Mouse (Mus musculus) liver, embryonic 13.5 days (tissue): Measurements from ENCODE around the gene Atg9b. TPM values are rescaled to one million over a fixed set of nuclear protein-coding genes. Genes with fewer than 3 reads are reported as not detected.
A peak's percentile ranks its signal among the peaks of the same experiment; 100 is the strongest.

ENCODE experiments used
- ATAC-seq: fragments of 200-750 bp; cut with Nextera tagmentation; 2 replicates; pipeline ENCODE4 v1.8.0; 2017; ENCODE audit warnings: low read depth, mild to moderate bottlenecking, moderate number of reproducible peaks, moderate library complexity
- DNase-seq: peaks from one replicate; pipeline ENCODE4 v3.0.0; 2022
- H3K27ac ChIP-seq: fragments of 300-500 bp; sonication (generic); 2 replicates; pipeline ENCODE4 v1.5.1; 2015; ENCODE audit warnings: moderate library complexity, mild to moderate bottlenecking, inconsistent platforms
- H3K27me3 ChIP-seq: fragments of 300-500 bp; sonication (generic); 2 replicates; pipeline ENCODE4 v1.6.1; 2015; ENCODE audit warnings: mild to moderate bottlenecking, inconsistent platforms
- H3K36me3 ChIP-seq: fragments of 300-500 bp; sonication (generic); 2 replicates; pipeline ENCODE4 v1.6.1; 2015; ENCODE audit warnings: mild to moderate bottlenecking, inconsistent platforms
- H3K4me1 ChIP-seq: fragments of 300-500 bp; sonication (generic); replicated peaks from 2 replicates; pipeline ENCODE4 v1.6.1; 2015; ENCODE audit warnings: inconsistent platforms
- H3K4me2 ChIP-seq: fragments of 300-500 bp; sonication (generic); 2 replicates; pipeline ENCODE4 v1.6.1; 2015; ENCODE audit warnings: inconsistent platforms, mild to moderate bottlenecking, moderate library complexity
- H3K4me3 ChIP-seq: fragments of 300-500 bp; sonication (generic); replicated peaks from 2 replicates; pipeline ENCODE4 v1.5.1; 2015; ENCODE audit warnings: mild to moderate bottlenecking, inconsistent platforms
- H3K9ac ChIP-seq: fragments of 300-500 bp; sonication (generic); 2 replicates; pipeline ENCODE4 v1.6.1; 2015; ENCODE audit warnings: mild to moderate bottlenecking, inconsistent platforms
- H3K9me3 ChIP-seq: fragments of 300-500 bp; sonication (generic); replicated peaks from 2 replicates; pipeline ENCODE4 v1.6.1; 2016; ENCODE audit warnings: inconsistent platforms
- WGBS: fragments of 180-500 bp; shearing (Covaris S2); methylation state at CpG from one replicate; pipeline ENCODE4 v1.1.7; 2015; ENCODE audit not compliant: insufficient replicate concordance; 5-methylcytosine and 5-hydroxymethylcytosine counted together
- polyA plus RNA-seq: library from polyadenylated mRNA; unstranded; fragments of >200 nt; fragmentation: Nextera tagmentation; extraction: Ambion mirVana; gene quantifications from 2 replicates; pipeline ENCODE4 v1.2.1, GENCODE M21; 2015

The Atg9b gene
- polyA plus RNA-seq, result 0.56 and 0.60 TPM in 2 replicates

- no peak within 1 kb of the TSS for H3K9ac ChIP-seq
- DNase-seq, result no peak
- H3K27ac ChIP-seq, result no peak within 1 kb of the TSS
- no peak for ATAC-seq
- H3K4me2 ChIP-seq, result peak within 1 kb of the TSS; percentile 74; the same call in 1 of the 2 replicates
- no peaks in the 10 kb centered on the region for H3K9me3 ChIP-seq
- H3K4me3 ChIP-seq, result no peak within 1 kb of the TSS
- H3K4me1 ChIP-seq, result peaks cover 52% of the 10 kb centered on the region
- peaks cover 29% of the 10 kb centered on the region for H3K27me3 ChIP-seq
- WGBS, result 78% methylated on average over 7 of the region's 7 CpGs
- H3K36me3 ChIP-seq, result peaks cover 3% of the 10 kb centered on the region; the same call in 1 of the 2 replicates
These were observed at the start of gene Atg9b for GRCm38 (mm10) chr5:24391864-24392263. Gene Atg9b (minus strand): TSS chr5:24392143.

GRCm38 (mm10) chr5:24441187-24441586 lies 49.2 kb upstream of the Atg9b start:
- no peak overlapping the region for H3K4me3 ChIP-seq
- WGBS, result 92% methylated on average over 8 of the region's 8 CpGs
- no peak overlapping the region for H3K27ac ChIP-seq
- H3K27me3 ChIP-seq, result no peaks in the 10 kb centered on the region
- H3K36me3 ChIP-seq, result peaks cover 57% of the 10 kb centered on the region
- H3K9ac ChIP-seq, result no peak overlapping the region
- peaks cover 23% of the 10 kb centered on the region for H3K4me1 ChIP-seq
- no peaks in the 10 kb centered on the region for H3K9me3 ChIP-seq
- no peak for ATAC-seq
- no peak for DNase-seq
- H3K4me2 ChIP-seq, result no peak overlapping the region

GRCm38 (mm10) chr5:24433993-24434392 lies 42.0 kb upstream of the Atg9b start:
- Histone ChIP-seq H3K36me3 (peaks cover 80% of the 10 kb centered on the region), H3K4me2 (no peak overlapping the region), H3K27me3 (no peaks in the 10 kb centered on the region), H3K9ac (no peak overlapping the region), H3K4me3 (no peak overlapping the region), H3K27ac (no peak overlapping the region), H3K9me3 (no peaks in the 10 kb centered on the region), H3K4me1 (peaks cover 6% of the 10 kb centered on the region; the same call in 1 of the 2 replicates)
- no peak for DNase-seq
- no peak for ATAC-seq
- WGBS, result 73% methylated on average over 8 of the region's 8 CpGs

- no peaks in the 10 kb centered on the region for H3K9me3 ChIP-seq
- WGBS, result 25% methylated on average over 9 of the region's 9 CpGs
- H3K4me2 ChIP-seq, result peak overlapping the region; percentile 94
- H3K4me3 ChIP-seq, result peak overlapping the region; percentile 36
- ATAC-seq, result no peak
- H3K36me3 ChIP-seq, result peaks cover 44% of the 10 kb centered on the region
- 0 out of 2 replicates have a peak overlapping the region, but pooled peaks have one; percentile 39 for H3K27ac ChIP-seq
- no peaks in the 10 kb centered on the region for H3K27me3 ChIP-seq
- DNase-seq, result no peak
- H3K9ac ChIP-seq, result no peak overlapping the region
- peaks cover 53% of the 10 kb centered on the region for H3K4me1 ChIP-seq
These were observed 36.7 kb upstream of the Atg9b start for GRCm38 (mm10) chr5:24428596-24428995.

- H3K36me3 ChIP-seq, result peaks cover 39% of the 10 kb centered on the region
- H3K4me3 ChIP-seq, result peak overlapping the region; percentile 36
- no peak overlapping the region for H3K9ac ChIP-seq
- WGBS, result 9% methylated on average over 15 of the region's 15 CpGs
- H3K9me3 ChIP-seq, result no peaks in the 10 kb centered on the region
- ATAC-seq (no peak), DNase-seq (no peak)
- no peaks in the 10 kb centered on the region for H3K27me3 ChIP-seq
- peak overlapping the region; percentile 94 for H3K4me2 ChIP-seq
- H3K27ac ChIP-seq, result peak overlapping the region; percentile 39; the same call in 1 of the 2 replicates
- peaks cover 54% of the 10 kb centered on the region for H3K4me1 ChIP-seq
These were observed 36.0 kb upstream of the Atg9b start for GRCm38 (mm10) chr5:24427981-24428402.

- peak overlapping the region; percentile 22; the same call in 1 of the 2 replicates for H3K9ac ChIP-seq
- H3K36me3 ChIP-seq, result peaks cover 31% of the 10 kb centered on the region
- peaks cover 62% of the 10 kb centered on the region for H3K4me1 ChIP-seq
- no peak overlapping the region for H3K4me3 ChIP-seq
- H3K9me3 ChIP-seq, result no peaks in the 10 kb centered on the region
- ATAC-seq, result no peak
- H3K27ac ChIP-seq, result no peak overlapping the region
- peak overlapping the region; percentile 94 for H3K4me2 ChIP-seq
- 33% methylated on average over 12 of the region's 12 CpGs for WGBS
- no peaks in the 10 kb centered on the region for H3K27me3 ChIP-seq
- no peak for DNase-seq
These were observed 35.3 kb upstream of the Atg9b start for GRCm38 (mm10) chr5:24427285-24427633.

- peaks cover 26% of the 10 kb centered on the region for H3K36me3 ChIP-seq
- WGBS, result 8% methylated on average over 9 of the region's 9 CpGs
- DNase-seq (peak; percentile 18), ATAC-seq (no peak)
- peaks cover 62% of the 10 kb centered on the region for H3K4me1 ChIP-seq
- H3K4me3 ChIP-seq, result peak overlapping the region; percentile 69
- no peaks in the 10 kb centered on the region for H3K27me3 ChIP-seq
- H3K9ac ChIP-seq, result peak overlapping the region; percentile 88
- H3K27ac ChIP-seq, result no peak overlapping the region
- no peaks in the 10 kb centered on the region for H3K9me3 ChIP-seq
- peak overlapping the region; percentile 94 for H3K4me2 ChIP-seq
These were observed 34.8 kb upstream of the Atg9b start for GRCm38 (mm10) chr5:24426556-24427284.

- DNase-seq (no peak), ATAC-seq (no peak)
- 12% methylated on average over 10 of the region's 10 CpGs for WGBS
- Histone ChIP-seq H3K9ac (peak overlapping the region; percentile 88), H3K9me3 (no peaks in the 10 kb centered on the region), H3K4me3 (peak overlapping the region; percentile 69), H3K36me3 (peaks cover 19% of the 10 kb centered on the region), H3K27me3 (no peaks in the 10 kb centered on the region), H3K4me2 (peak overlapping the region; percentile 94), H3K4me1 (peaks cover 62% of the 10 kb centered on the region), H3K27ac (no peak overlapping the region)
These were observed 34.1 kb upstream of the Atg9b start for GRCm38 (mm10) chr5:24426037-24426432.

- H3K36me3 ChIP-seq, result peaks cover 14% of the 10 kb centered on the region
- H3K4me2 ChIP-seq, result peak overlapping the region; percentile 94
- H3K27ac ChIP-seq, result 0 out of 2 replicates have a peak overlapping the region, but pooled peaks have one; percentile 18
- no peak for DNase-seq
- H3K9me3 ChIP-seq, result no peaks in the 10 kb centered on the region
- H3K4me3 ChIP-seq, result peak overlapping the region; percentile 69
- H3K9ac ChIP-seq, result peak overlapping the region; percentile 88
- peaks cover 62% of the 10 kb centered on the region for H3K4me1 ChIP-seq
- no peaks in the 10 kb centered on the region for H3K27me3 ChIP-seq
- no peak for ATAC-seq
- WGBS, result 1% methylated on average over 28 of the region's 30 CpGs
These were observed 33.6 kb upstream of the Atg9b start for GRCm38 (mm10) chr5:24425421-24426036.

GRCm38 (mm10) chr5:24424861-24425411 lies 33.0 kb upstream of the Atg9b start:
- Histone ChIP-seq H3K9me3 (no peaks in the 10 kb centered on the region), H3K36me3 (peaks cover 10% of the 10 kb centered on the region), H3K4me1 (peaks cover 62% of the 10 kb centered on the region), H3K9ac (peak overlapping the region; percentile 88), H3K27me3 (no peaks in the 10 kb centered on the region), H3K4me2 (peak overlapping the region; percentile 94), H3K4me3 (peak overlapping the region; percentile 69), H3K27ac (peak overlapping the region; percentile 94)
- DNase-seq (peak; percentile 67), ATAC-seq (peak; percentile 47)
- WGBS, result 1% methylated on average over 56 of the region's 60 CpGs

GRCm38 (mm10) chr5:24424004-24424781 lies 32.2 kb upstream of the Atg9b start:
- ATAC-seq, result no peak
- Histone ChIP-seq H3K4me2 (peak overlapping the region; percentile 94), H3K36me3 (peaks cover 8% of the 10 kb centered on the region), H3K4me3 (peak overlapping the region; percentile 69), H3K27ac (peak overlapping the region; percentile 94), H3K9ac (peak overlapping the region; percentile 88), H3K27me3 (no peaks in the 10 kb centered on the region), H3K4me1 (peaks cover 58% of the 10 kb centered on the region), H3K9me3 (no peaks in the 10 kb centered on the region)
- WGBS, result 12% methylated on average over 21 of the region's 21 CpGs
- DNase-seq, result peak; percentile 34
